Mouse (Mus musculus): ENCODE data around the gene Tfap4.
"Not testable (repeated sequence)": the region's sequence is repeated elsewhere in the genome, so short reads cannot be mapped to it uniquely, and the experiment has no call there.

The Tfap4 gene

DNA sequence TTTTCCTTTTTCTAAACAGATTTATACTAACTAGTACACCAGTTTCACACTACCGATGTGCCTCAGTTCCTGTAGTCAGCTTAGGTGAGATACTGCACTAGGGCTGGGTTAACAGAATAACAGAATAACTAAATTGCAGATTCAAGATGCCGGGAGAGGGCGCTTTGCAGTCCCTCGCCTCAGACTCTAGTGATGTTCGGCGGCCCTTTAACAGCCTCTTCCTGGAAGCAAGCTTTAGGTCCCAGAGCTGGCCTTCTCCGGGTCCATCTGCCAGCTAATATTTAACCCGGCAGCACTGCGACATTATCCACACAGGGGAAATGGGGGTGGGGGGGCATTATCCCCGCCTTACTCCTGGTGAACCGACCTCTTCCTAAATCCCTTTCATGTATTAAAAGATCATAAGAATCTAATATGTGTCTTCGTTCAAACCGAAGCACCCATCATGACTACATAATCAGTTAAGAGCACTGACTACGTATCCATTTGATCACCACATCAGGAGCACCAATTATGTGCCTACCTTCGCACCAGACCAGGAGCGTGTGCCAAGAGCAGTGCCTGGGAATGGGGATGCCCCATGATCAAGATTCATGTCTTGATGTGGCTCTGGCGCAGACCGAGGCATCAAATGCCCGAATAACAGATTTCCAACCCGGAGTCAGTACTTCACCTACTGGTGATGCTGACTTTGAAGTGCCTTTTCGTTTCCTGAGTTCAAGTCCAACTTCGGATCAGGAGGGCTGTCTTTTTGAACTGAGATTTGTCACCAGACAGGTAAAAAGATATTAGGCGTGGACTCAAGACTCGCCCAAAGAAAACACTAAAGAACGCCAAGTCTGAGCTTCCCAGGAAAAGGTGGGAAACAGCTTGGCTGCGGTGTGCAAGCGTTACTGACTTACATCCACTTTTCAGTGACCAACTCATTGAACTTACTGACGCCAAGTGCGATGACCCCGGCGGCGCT, 33.5 kb upstream of the Tfap4 start:
- peak; percentile 62 to 81 for DNase-seq

GRCm38 (mm10) chr16:4590236-4590635, 30.6 kb upstream of the Tfap4 start:
- no peak for DNase-seq

- DNase-seq, result no peak
Measured at GRCm38 (mm10) chr16:4587516-4588210, 28.0 kb upstream of the Tfap4 start.

DNA sequence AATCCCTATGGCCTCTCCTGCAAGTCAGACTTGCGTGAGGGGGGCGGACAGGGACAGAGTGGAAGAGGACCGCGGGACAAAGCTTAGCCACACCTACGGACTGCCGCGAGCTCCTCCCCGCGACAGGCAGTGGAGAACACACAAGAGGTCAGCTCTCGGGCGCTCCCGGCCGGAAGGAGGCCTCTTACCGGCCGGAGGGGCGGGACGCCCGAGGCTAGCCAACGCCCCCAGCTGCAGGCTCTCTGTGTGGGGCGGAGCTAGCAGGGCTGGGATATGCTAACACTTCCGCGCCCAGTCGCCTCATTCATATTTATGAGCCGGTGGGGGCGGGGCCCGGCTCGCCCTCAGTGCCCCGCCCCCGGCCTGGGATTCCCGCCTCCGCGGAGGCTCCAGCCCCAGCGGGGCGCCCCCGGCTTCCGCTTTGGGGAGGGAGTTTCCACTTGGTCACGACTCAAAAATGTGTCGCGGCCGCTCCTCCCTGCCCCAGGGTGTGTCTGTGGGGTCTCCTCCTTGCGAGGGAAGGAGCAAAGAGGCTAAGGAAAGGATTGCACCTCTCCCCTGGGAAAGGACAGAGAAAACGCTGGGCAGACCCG, 27.0 kb upstream of the Tfap4 start:
- DNase-seq, result peak; percentile 89 to 94

DNA sequence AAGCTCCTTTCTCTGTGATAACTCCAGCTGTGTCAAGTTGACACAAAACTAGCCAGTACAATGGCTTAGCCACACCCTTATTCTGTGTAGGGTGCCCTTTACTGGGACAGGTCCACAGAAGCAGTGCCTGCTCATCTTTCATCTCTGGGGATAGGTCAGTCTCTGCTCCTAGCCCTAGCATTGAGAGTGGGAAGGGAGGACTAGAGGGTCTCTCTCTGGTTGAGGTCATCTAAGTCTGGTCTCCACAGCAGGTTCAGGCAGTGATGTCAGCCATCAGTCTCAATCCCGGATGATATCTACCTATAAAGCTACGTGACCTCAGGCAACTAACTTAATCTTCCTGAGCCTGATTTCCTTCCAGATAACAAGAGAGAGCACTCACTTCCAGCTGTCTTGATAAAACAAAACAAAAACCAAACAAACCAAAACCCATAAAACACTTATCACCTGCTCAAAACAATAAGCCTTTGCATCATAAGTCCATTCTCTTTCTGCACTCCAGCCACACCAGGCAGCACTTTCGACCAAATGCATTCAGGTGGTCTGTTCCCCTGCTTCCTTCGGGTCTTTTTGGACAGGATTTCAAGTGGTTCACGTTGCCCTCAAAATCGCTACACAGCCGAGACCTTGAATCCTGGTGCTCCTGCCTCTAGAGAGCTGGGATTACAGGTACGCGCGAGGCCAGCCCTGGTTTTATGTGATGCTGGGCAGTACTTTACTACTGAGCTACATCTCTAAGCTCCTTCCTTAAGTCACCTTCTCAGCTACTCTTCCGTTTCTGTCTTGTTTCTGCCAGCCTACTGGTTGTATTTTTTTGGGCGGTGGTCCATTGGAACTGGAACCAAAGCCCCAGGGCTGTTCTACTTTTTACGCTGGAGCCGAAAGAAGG, 26.2 kb upstream of the Tfap4 start:
- no peak for DNase-seq

DNA sequence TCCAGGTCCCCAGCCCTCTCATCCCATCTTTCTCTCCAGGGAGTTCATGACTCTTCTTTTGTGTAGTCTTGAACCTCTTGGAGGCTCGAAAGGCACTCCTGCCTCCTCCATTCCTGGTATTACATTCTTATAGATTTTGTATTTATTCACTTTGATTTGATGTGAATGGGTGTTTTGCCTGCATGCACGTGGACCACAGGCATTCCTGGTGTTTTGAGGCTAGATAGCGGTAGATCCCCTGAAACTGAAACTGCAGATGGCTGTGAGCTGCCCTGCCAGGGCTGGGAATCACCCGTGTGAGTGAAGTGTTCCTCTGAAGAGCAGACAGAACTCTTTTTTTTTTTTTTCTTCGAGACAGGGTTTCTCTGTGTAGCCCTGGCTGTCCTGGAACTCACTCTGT, 24.8 kb upstream of the Tfap4 start:
- DNase-seq, result no peak

GRCm38 (mm10) chr16:4583807-4584206, 24.2 kb upstream of the Tfap4 start:
- no peak for DNase-seq

- DNase-seq, result not testable (repeated sequence)
Measured at GRCm38 (mm10) chr16:4581179-4581578, 21.5 kb upstream of the Tfap4 start.

DNA sequence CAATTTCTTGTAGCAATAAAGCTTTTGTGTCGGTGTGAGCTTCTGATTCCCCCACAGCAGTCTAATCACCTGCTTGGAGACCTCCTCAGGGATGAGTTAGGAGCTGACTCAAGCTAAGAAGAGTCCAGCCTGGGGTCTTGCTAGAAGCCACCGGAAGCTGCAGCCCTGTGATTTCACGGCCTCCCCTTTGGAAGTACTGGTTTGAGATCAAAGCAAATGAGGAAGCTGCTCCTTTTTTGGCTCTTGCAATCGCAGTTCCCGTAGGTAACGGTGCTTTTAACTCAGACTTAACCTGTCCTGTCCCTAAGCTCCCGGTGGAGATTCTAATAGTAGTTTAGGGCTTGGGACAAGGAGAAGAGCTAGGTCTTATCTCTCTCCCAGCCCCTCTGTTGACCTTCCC, 19.0 kb upstream of the Tfap4 start:
- DNase-seq, result no peak

DNA sequence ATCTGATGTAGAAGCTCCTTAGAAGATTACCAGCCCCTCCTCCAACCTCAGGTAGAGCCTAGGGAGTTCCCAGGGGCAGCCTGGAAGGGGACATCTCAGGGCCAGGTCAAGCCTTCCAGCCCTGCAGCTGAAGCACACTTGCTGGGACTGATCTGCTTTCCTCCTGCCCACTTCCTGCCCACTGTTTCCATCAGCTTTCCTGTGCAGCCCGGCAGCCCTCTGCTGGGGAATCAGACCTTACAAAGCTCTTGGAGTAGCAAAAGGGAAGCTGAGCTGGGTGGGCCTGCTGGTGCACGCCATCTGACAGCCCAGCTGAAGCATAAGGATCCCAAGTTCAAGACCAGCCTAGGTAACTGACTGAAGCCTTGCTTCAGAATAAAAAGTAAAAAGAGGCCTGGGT, 17.2 kb upstream of the Tfap4 start:
- DNase-seq, result no peak

- DNase-seq, result no peak
Measured at GRCm38 (mm10) chr16:4576038-4576437, 16.4 kb upstream of the Tfap4 start.

DNA sequence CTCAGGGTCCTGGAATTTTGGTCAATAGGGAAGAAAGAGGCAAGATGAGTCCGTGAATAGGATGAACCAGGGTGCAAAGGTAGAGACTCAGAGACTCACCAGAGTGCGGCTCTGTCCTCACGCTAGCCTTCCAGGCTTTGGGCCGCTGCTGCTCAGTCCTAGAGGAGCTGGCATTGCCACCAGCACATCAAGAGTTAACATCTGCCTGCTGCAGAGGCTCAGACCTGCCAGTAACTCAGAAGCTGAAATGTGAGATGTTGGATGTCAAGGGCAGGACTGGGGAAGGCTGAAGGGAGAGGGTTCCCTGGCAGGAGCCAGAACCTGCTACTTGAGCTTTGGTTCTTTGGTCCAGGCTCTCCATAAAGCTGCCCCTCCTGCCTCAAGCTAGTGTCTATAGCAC, 11.1 kb upstream of the Tfap4 start:
- no peak for DNase-seq

DNA sequence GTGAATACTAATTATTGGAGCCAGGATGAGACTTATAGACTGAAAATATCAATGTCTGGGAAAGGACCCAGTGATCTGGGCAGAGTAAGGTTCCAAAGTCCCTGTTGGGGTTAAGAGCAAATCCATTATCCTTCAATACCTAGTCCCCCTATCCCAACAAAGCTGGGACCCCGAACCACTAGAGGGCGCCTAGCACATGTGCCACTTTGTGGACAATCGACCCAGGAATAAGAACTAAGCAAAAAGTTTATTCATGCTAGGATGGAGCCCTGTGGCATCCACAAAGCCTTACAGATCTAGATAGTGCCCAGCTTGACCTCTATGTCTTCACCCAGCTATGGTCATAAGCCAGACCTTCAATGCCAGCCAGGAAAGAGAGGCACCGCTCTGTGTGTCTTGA, 8.3 kb upstream of the Tfap4 start:
- peak; percentile 77 to 90 for DNase-seq

- DNase-seq, result peak; percentile 69 to 75
Measured at GRCm38 (mm10) chr16:4560145-4560952, 695 bp upstream of the Tfap4 start.

GRCm38 (mm10) chr16:4558980-4559631, 548 bp downstream of the Tfap4 start:
- peak in 1 of 2 experiments; percentile 74 for DNase-seq

DNA sequence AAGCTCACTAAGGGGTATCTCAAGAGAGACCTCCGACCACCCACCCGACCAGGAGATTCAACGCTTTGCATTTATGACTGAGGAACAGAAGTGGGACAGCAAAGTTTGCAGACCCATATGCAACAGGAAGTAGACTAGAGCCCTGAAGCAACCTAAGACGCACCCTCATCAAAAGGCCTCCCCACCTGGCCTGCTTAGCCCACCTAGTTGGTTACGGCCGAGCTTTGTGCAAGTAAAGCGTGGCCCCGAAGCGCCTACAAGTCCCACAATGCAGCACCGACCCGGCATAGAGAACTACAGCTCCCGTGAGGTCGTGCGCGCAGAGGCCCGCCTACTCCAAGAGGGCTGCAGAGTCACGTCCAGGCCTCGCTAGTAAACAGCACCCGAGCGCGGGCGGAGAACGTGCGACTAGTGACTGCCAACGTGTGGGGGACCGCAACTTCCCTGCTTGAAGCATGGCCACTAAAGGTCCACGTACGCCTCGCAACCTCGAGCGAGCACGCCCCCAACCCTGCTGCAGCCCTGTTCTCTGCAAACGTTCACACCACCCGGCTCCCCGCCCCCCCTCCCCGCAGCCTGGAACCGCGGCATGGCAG, 1.2 kb downstream of the Tfap4 start:
- peak; percentile 90 to 92 for DNase-seq

DNA sequence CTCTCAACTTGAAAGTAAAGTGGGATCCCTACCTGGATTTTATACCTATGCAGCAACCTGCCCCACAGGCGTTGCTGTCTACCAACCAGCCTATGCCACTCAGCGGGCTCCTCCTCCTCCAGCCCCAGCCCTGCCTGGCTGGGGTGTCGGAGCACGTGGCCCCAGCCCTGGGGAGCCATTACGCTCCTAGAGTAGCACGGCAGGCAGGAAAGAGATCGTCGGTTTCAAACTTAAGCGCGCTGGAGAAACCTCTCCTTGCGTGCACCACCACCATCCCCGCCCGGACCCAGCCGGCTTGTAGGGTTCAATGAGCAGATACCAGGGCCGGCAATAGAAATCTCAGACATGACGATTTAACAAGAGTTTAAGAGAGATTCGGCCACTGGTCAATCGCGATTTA, 1.7 kb downstream of the Tfap4 start:
- DNase-seq, result peak; percentile 59 to 71

DNA sequence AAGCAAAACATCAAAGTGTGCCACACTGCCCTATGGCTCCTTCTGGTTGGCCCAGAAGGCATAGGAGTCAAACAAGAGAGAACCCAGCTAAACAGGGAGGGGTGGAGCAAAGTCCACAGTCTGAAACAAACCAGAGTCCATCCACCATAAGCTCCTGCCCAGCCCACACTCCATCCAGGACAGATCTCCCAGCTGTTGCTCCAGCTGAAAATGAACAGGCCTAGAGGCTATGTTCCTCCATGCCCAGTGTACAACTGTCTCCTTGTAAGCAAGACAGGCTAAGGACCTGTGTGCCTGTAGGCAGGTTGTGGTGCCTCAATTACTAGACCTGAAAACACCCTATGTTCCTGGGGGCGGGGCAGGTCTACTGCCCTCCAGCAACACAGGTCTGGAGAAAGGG, 2.6 kb downstream of the Tfap4 start:
- DNase-seq, result no peak

- no peak for DNase-seq
Measured at GRCm38 (mm10) chr16:4555555-4555954, 4.1 kb downstream of the Tfap4 start.

DNA sequence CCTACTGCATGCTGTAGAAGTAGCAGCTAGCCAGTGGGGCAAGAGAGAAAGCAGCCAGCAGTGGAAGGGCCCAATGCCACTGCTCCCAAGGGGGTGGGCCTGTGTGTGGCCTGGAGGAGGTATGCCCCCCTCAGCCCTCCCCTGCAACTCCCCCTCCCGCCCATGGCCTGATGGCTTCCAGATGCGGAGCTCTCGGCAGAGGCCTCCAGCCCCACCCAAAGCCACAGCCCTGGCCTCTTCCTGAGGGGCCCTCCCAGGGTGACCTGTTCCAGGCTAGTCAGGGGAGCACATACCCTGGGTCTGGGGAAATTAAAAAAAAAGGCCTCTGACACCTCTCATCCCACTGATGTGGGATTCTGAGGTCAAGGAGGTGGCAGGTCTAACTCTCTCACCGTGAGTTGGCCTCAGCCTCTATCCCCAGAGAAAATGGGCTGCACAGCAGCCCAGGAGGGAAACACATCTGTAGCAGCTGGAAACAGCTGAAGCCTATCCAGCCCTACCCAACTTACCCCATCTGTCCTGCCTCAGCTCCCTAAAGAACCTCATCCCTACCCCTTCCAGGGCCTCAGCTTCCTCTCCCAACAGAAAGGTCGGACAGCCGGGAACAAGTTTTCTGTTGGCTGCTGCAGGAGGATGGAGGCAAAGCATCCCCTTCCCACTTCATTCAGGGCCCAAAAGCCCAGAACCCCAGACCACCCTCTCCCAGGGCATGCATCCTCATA, 6.7 kb downstream of the Tfap4 start:
- no peak for DNase-seq
